Mouse (Mus musculus) MEL (cell line): Measurements from ENCODE around the gene Vmn1r45. TPM values are rescaled to one million over a fixed set of nuclear protein-coding genes. Genes with fewer than 3 reads are reported as not detected.
"Not testable (repeated sequence)": the region's sequence is repeated elsewhere in the genome, so short reads cannot be mapped to it uniquely, and the experiment has no call there.

Experiments
- DNase-seq: peaks from one replicate; pipeline ENCODE4 v3.0.0; 2011; ENCODE audit warnings: low read depth, low spot score
- H3K27ac ChIP-seq: 2 replicates; pipeline ENCODE4 v1.5.1; 2012; ENCODE audit warnings: low read depth, mild to moderate bottlenecking, control low read depth, low read length, moderate library complexity; ENCODE audit not compliant: control insufficient read depth
- H3K27me3 ChIP-seq, 2 experiments: fragments of 150-350 bp in 1 of 2; sonication (generic) in 1 of 2; 2 replicates each; pipeline ENCODE4 v1.6.1; 2012; ENCODE audit warnings: low read length in 2 of 2, mild to moderate bottlenecking in 2 of 2, improper control_type of control experiment in 1 of 2, moderate library complexity in 1 of 2; ENCODE audit not compliant: insufficient read depth in 2 of 2, control insufficient read depth in 1 of 2
- H3K36me3 ChIP-seq, 2 experiments: 2 replicates each; pipeline ENCODE4 v1.6.1; 2012 to 2014; ENCODE audit warnings: low read length in 2 of 2, improper control_type of control experiment in 1 of 2, inconsistent platforms in 1 of 2, mild to moderate bottlenecking in 1 of 2; ENCODE audit not compliant: insufficient read depth in 2 of 2, control insufficient read depth in 1 of 2
- H3K4me1 ChIP-seq, 2 experiments: fragments of 150-350 bp in 1 of 2; sonication (generic) in 1 of 2; 2 replicates each; pipeline ENCODE4 v1.6.1; 2012; ENCODE audit warnings: low read length in 2 of 2, improper control_type of control experiment in 1 of 2, mild to moderate bottlenecking in 1 of 2; ENCODE audit not compliant: insufficient read depth in 2 of 2, control insufficient read depth in 1 of 2
- H3K4me3 ChIP-seq, 2 experiments: fragments of 150-350 bp in 1 of 2; sonication (generic) in 1 of 2; 2 replicates each; pipeline ENCODE4 v1.5.1; 2012; ENCODE audit warnings: low read depth in 2 of 2, low read length in 2 of 2, mild to moderate bottlenecking in 2 of 2, moderate library complexity in 2 of 2, control low read depth in 1 of 2, improper control_type of control experiment in 1 of 2; ENCODE audit not compliant: control insufficient read depth in 1 of 2, insufficient read depth in 1 of 2
- H3K79me2 ChIP-seq: 2 replicates; pipeline ENCODE4 v1.6.1; 2012; ENCODE audit warnings: mild to moderate bottlenecking, low read length, moderate library complexity; ENCODE audit not compliant: control insufficient read depth, poor library complexity, insufficient read depth
- H3K9ac ChIP-seq: 2 replicates; pipeline ENCODE4 v1.6.1; 2012; ENCODE audit warnings: low read depth, mild to moderate bottlenecking, control low read depth, low read length, moderate library complexity; ENCODE audit not compliant: control insufficient read depth, poor library complexity, severe bottlenecking
- H3K9me3 ChIP-seq: fragments of 150-350 bp; sonication (generic); replicated peaks from 2 replicates; pipeline ENCODE4 v1.6.1; 2012; ENCODE audit warnings: mild to moderate bottlenecking, low read length, improper control_type of control experiment, moderate library complexity; ENCODE audit not compliant: insufficient read depth
- BHLHE40 ChIP-seq: IDR thresholded peaks from 2 replicates; pipeline ENCODE4 v1.6.1; 2012; ENCODE audit warnings: low read depth, mild to moderate bottlenecking, inconsistent platforms, low read length, improper control_type of control experiment, borderline replicate concordance
- CHD1 ChIP-seq: IDR thresholded peaks from 2 replicates; pipeline ENCODE4 v1.6.1; 2012; ENCODE audit warnings: low read depth, mild to moderate bottlenecking, inconsistent platforms, low read length, improper control_type of control experiment
- CHD2 ChIP-seq: IDR thresholded peaks from 2 replicates; pipeline ENCODE4 v1.6.1; 2011; ENCODE audit warnings: low read length, improper control_type of control experiment
- E2F4 ChIP-seq: IDR thresholded peaks from 2 replicates; pipeline ENCODE4 v1.6.1; 2011; ENCODE audit warnings: low read depth, low read length, improper control_type of control experiment, borderline replicate concordance
- ELF1 ChIP-seq: IDR thresholded peaks from 2 replicates; pipeline ENCODE4 v1.6.1; 2014; ENCODE audit warnings: low read depth, mild to moderate bottlenecking, inconsistent platforms, low read length, improper control_type of control experiment, moderate library complexity
- EP300 ChIP-seq, 2 experiments: IDR thresholded peaks; 2 replicates each; pipeline ENCODE4 v1.6.1; 2011; ENCODE audit warnings: improper control_type of control experiment in 2 of 2, low read length in 2 of 2, low read depth in 1 of 2, mild to moderate bottlenecking in 1 of 2
- ETS1 ChIP-seq: IDR thresholded peaks from 2 replicates; pipeline ENCODE4 v1.6.1; 2012; ENCODE audit warnings: low read depth, mild to moderate bottlenecking, inconsistent platforms, low read length, improper control_type of control experiment, moderate library complexity
- GABPA ChIP-seq: IDR thresholded peaks from 2 replicates; pipeline ENCODE4 v1.6.1; 2012; ENCODE audit warnings: low read depth, mild to moderate bottlenecking, inconsistent platforms, low read length, improper control_type of control experiment, moderate library complexity
- GATA1 ChIP-seq: IDR thresholded peaks from 2 replicates; pipeline ENCODE4 v1.6.1; 2011; ENCODE audit warnings: low read depth, low read length, improper control_type of control experiment
- JUND ChIP-seq: IDR thresholded peaks from 2 replicates; pipeline ENCODE4 v1.6.1; 2011; ENCODE audit warnings: low read depth, mild to moderate bottlenecking, improper control_type of control experiment, low read length
- KAT2A ChIP-seq: conservative IDR thresholded peaks from 2 replicates; pipeline ENCODE4 v1.6.1; 2012; ENCODE audit warnings: low read depth, low read length, improper control_type of control experiment, inconsistent platforms
- MAX ChIP-seq: IDR thresholded peaks from 2 replicates; pipeline ENCODE4 v1.6.1; 2011; ENCODE audit warnings: low read length, improper control_type of control experiment
- MAZ ChIP-seq: IDR thresholded peaks from 2 replicates; pipeline ENCODE4 v1.6.1; 2012; ENCODE audit warnings: low read depth, mild to moderate bottlenecking, inconsistent platforms, low read length, improper control_type of control experiment
- MEF2A ChIP-seq: IDR thresholded peaks from 2 replicates; pipeline ENCODE4 v1.6.1; 2014; ENCODE audit warnings: low read depth, mild to moderate bottlenecking, inconsistent platforms, low read length, improper control_type of control experiment; ENCODE audit not compliant: poor library complexity, insufficient replicate concordance, severe bottlenecking; ENCODE audit errors: extremely low read depth
- POLR2A ChIP-seq, 2 experiments: IDR thresholded peaks; 2 replicates each; pipeline ENCODE4 v1.6.1; 2011 to 2012; ENCODE audit warnings: low read length in 2 of 2, mild to moderate bottlenecking in 2 of 2, control low read depth in 1 of 2, improper control_type of control experiment in 1 of 2, low read depth in 1 of 2, moderate library complexity in 1 of 2; ENCODE audit not compliant: control insufficient read depth in 1 of 2, insufficient read depth in 1 of 2, poor library complexity in 1 of 2
- POLR2AphosphoS2 ChIP-seq: IDR thresholded peaks from 2 replicates; pipeline ENCODE4 v1.6.1; 2011; ENCODE audit warnings: low read length, improper control_type of control experiment
- POLR2AphosphoS5 ChIP-seq: IDR thresholded peaks from 2 replicates; pipeline ENCODE4 v1.6.1; 2012; ENCODE audit warnings: low read depth, borderline replicate concordance, mild to moderate bottlenecking, inconsistent platforms, low read length, moderate library complexity, mixed read lengths
- RAD21 ChIP-seq: IDR thresholded peaks from 2 replicates; pipeline ENCODE4 v1.6.1; 2011; ENCODE audit warnings: mild to moderate bottlenecking, low read depth, low read length, improper control_type of control experiment
- RCOR1 ChIP-seq: IDR thresholded peaks from 2 replicates; pipeline ENCODE4 v1.6.1; 2012; ENCODE audit warnings: low read depth, mild to moderate bottlenecking, inconsistent platforms, low read length, improper control_type of control experiment
- TBP ChIP-seq: IDR thresholded peaks from 2 replicates; pipeline ENCODE4 v1.8.0; 2011; ENCODE audit warnings: low read depth, low read length, improper control_type of control experiment
- TCF12 ChIP-seq: IDR thresholded peaks from 2 replicates; pipeline ENCODE4 v1.6.1; 2014; ENCODE audit warnings: low read depth, mild to moderate bottlenecking, inconsistent platforms, low read length, improper control_type of control experiment, moderate library complexity
- polyA plus RNA-seq, 2 experiments: library from polyadenylated mRNA; stranded (reverse) in 1 of 2; unstranded in 1 of 2; fragments of >175 nt in 1 of 2; fragments of >200 nt in 1 of 2; gene quantifications; 2 replicates each; pipeline versions ENCODE4 v1.2.1 to v1.2.4; 2012; ENCODE audit warnings: low replicate concordance in 2 of 2, low read depth in 1 of 2; ENCODE audit not compliant: insufficient read length in 2 of 2, insufficient read depth in 1 of 2, missing spikeins in 1 of 2
- total RNA-seq: library from RNA; depleted of rRNA; stranded (reverse); fragments of 300-350 nt; gene quantifications from 2 replicates; pipeline ENCODE4 v1.2.3, GENCODE M21; 2012; rRNA removed

Gene Vmn1r45
- not detected in 2 replicates for total RNA-seq
- polyA plus RNA-seq = not detected

GRCm38 (mm10) chr6:89940498-89940897 lies at the start of gene Vmn1r45:
TSS of gene Vmn1r45 (minus strand) at chr6:89940598.
- not testable (repeated sequence) for H3K4me3 ChIP-seq, H3K9me3 ChIP-seq, H3K79me2 ChIP-seq, H3K27me3 ChIP-seq, H3K9ac ChIP-seq, H3K4me1 ChIP-seq, H3K36me3 ChIP-seq, H3K27ac ChIP-seq, DNase-seq

GRCm38 (mm10) chr6:89985989-89986388 lies 45.6 kb upstream of the Vmn1r45 start:
- H3K27me3 ChIP-seq = no peaks in the 10 kb centered on the region
- H3K4me1 ChIP-seq = no peaks in the 10 kb centered on the region
- no peak overlapping the region for H3K27ac ChIP-seq
- no peak for TF ChIP-seq TBP
- TF ChIP-seq EP300 (IDR thresholded peaks at IDR 0.05; ENCODE audit: low read depth in 1 of 2, low read length in 2 of 2) = no peak
- no peak for TF ChIP-seq CHD2
- no peak for TF ChIP-seq GABPA
- TF ChIP-seq GATA1 = no peak
- no peak for TF ChIP-seq E2F4
- no peak for TF ChIP-seq RCOR1
- no peak for TF ChIP-seq ETS1
- no peak for TF ChIP-seq ELF1
- no peak for TF ChIP-seq POLR2AphosphoS5
- no peak for TF ChIP-seq MEF2A
- no peak for TF ChIP-seq MAZ
- no peak for TF ChIP-seq CHD1
- no peak for TF ChIP-seq JUND
- no peak for TF ChIP-seq POLR2A (IDR thresholded peaks at IDR 0.05; ENCODE audit: control insufficient read depth in 1 of 2, insufficient read depth in 1 of 2, low read depth in 1 of 2, low read length in 2 of 2, poor library complexity in 1 of 2)
- TF ChIP-seq, all 39 proteins: peak for 0
- no peaks in the 10 kb centered on the region for H3K79me2 ChIP-seq
- DNase-seq = no peak
- H3K9ac ChIP-seq = no peak overlapping the region
- no peaks in the 10 kb centered on the region for H3K9me3 ChIP-seq
- H3K4me3 ChIP-seq = no peak overlapping the region
- H3K36me3 ChIP-seq = no peaks in the 10 kb centered on the region

GRCm38 (mm10) chr6:89969013-89969412 lies 28.6 kb upstream of the Vmn1r45 start, which contains the start of gene Vmn1r46:
TSS of gene Vmn1r46 (plus strand) at chr6:89969313.
- no peak within 1 kb of the TSS for H3K4me3 ChIP-seq
- H3K27me3 ChIP-seq = no peaks in the 10 kb centered on the region
- TF ChIP-seq CHD1 = no peak
- TF ChIP-seq E2F4 = no peak
- TF ChIP-seq MAX = no peak
- no peak for TF ChIP-seq POLR2AphosphoS2
- TF ChIP-seq POLR2A (IDR thresholded peaks at IDR 0.05; ENCODE audit: control insufficient read depth in 1 of 2, insufficient read depth in 1 of 2, low read depth in 1 of 2, low read length in 2 of 2, poor library complexity in 1 of 2) = no peak
- TF ChIP-seq POLR2AphosphoS5 = no peak
- no peak for TF ChIP-seq KAT2A
- no peak for TF ChIP-seq RAD21
- no peak for TF ChIP-seq JUND
- no peak for TF ChIP-seq TCF12
- TF ChIP-seq BHLHE40 = no peak
- no peak for TF ChIP-seq MEF2A
- TF ChIP-seq, all 39 proteins: peak for 0
- Histone ChIP-seq H3K9me3 (no peaks in the 10 kb centered on the region), H3K9ac (no peak within 1 kb of the TSS), H3K4me1 (no peaks in the 10 kb centered on the region), H3K27ac (no peak within 1 kb of the TSS), H3K36me3 (no peaks in the 10 kb centered on the region), H3K79me2 (no peaks in the 10 kb centered on the region)
- no peak for DNase-seq
